Mouse (Mus musculus) CH12.LX (cell line): ENCODE measurements around the gene Abcb8. TPM values are rescaled to one million over a fixed set of nuclear protein-coding genes. Genes with fewer than 3 reads are reported as not detected.
"Not testable (repeated sequence)": the region's sequence is repeated elsewhere in the genome, so short reads cannot be mapped to it uniquely, and the experiment has no call there.

Experiments
- DNase-seq: peaks from one replicate; pipeline ENCODE4 v3.0.0-alpha.2; 2013; ENCODE audit errors: extremely low read depth
- H3K27ac ChIP-seq: 2 replicates; pipeline ENCODE4 v1.5.1; 2012; ENCODE audit warnings: low read depth, mild to moderate bottlenecking, control low read depth, moderate library complexity; ENCODE audit not compliant: insufficient read depth
- H3K27me3 ChIP-seq: replicated peaks from 2 replicates; pipeline ENCODE3; 2012; ENCODE audit warnings: inconsistent platforms
- H3K36me3 ChIP-seq, 2 experiments: replicated peaks in 1 of 2; 2 replicates each; pipeline versions ENCODE3 to v1.6.1; 2012; ENCODE audit warnings: inconsistent platforms in 1 of 2, low read length in 1 of 2, mild to moderate bottlenecking in 1 of 2, mixed read lengths in 1 of 2, moderate library complexity in 1 of 2; ENCODE audit not compliant: control insufficient read depth in 1 of 2, insufficient read depth in 1 of 2
- H3K4me1 ChIP-seq, 2 experiments: 2 replicates each; pipeline ENCODE4 v1.6.1; 2012; ENCODE audit warnings: inconsistent platforms in 1 of 2, moderate library complexity in 1 of 2; ENCODE audit not compliant: insufficient read depth in 2 of 2, control insufficient read depth in 1 of 2
- H3K4me2 ChIP-seq: 2 replicates; pipeline ENCODE4 v1.6.1; 2012; ENCODE audit warnings: low read depth, mild to moderate bottlenecking, control low read depth; ENCODE audit not compliant: poor library complexity, insufficient read depth, severe bottlenecking
- H3K4me3 ChIP-seq, 3 experiments: fragments of 150-350 bp in 1 of 3; sonication (generic) in 1 of 3; replicated peaks in 1 of 3; 2 replicates each; pipeline versions ENCODE3 to v1.5.1; 2011 to 2012; ENCODE audit warnings: low read depth in 2 of 3, low read length in 2 of 3, mild to moderate bottlenecking in 2 of 3, moderate library complexity in 2 of 3, control low read depth in 1 of 3, improper control_type of control experiment in 1 of 3, inconsistent platforms in 1 of 3, mixed read lengths in 1 of 3; ENCODE audit not compliant: poor library complexity in 1 of 3
- H3K79me2 ChIP-seq: replicated peaks from 2 replicates; pipeline ENCODE4 v1.6.1; 2012; ENCODE audit warnings: mild to moderate bottlenecking, moderate library complexity; ENCODE audit not compliant: control insufficient read depth, poor library complexity, insufficient read depth, severe bottlenecking; ENCODE audit errors: extremely low read depth
- H3K9ac ChIP-seq: 2 replicates; pipeline ENCODE4 v1.6.1; 2012; ENCODE audit warnings: low read depth, mild to moderate bottlenecking, control low read depth, moderate library complexity; ENCODE audit not compliant: insufficient read depth
- H3K9me3 ChIP-seq: replicated peaks from 2 replicates; pipeline ENCODE3; 2012; ENCODE audit warnings: low read length, inconsistent platforms, mixed read lengths
- CHD1 ChIP-seq: IDR thresholded peaks from 2 replicates; pipeline ENCODE4 v1.6.1; 2012; ENCODE audit warnings: low read depth, low read length, improper control_type of control experiment, inconsistent platforms
- CHD2 ChIP-seq: IDR thresholded peaks from 2 replicates; pipeline ENCODE4 v1.6.1; 2011; ENCODE audit warnings: low read length, improper control_type of control experiment
- CTCF ChIP-seq, 2 experiments: IDR thresholded peaks in 1 of 2; conservative IDR thresholded peaks in 1 of 2; 2 replicates each; pipeline ENCODE4 v1.5.1; 2011 to 2012; ENCODE audit warnings: low read depth in 2 of 2, low read length in 2 of 2, improper control_type of control experiment in 1 of 2, inconsistent platforms in 1 of 2, mild to moderate bottlenecking in 1 of 2, moderate library complexity in 1 of 2
- E2F4 ChIP-seq: IDR thresholded peaks from 2 replicates; pipeline ENCODE4 v1.6.1; 2011; ENCODE audit warnings: low read depth, low read length, improper control_type of control experiment; ENCODE audit not compliant: insufficient replicate concordance
- ELF1 ChIP-seq: IDR thresholded peaks from 2 replicates; pipeline ENCODE4 v1.6.1; 2014; ENCODE audit warnings: low read depth, mild to moderate bottlenecking, inconsistent platforms, low read length, improper control_type of control experiment
- ETS1 ChIP-seq: conservative IDR thresholded peaks from 2 replicates; pipeline ENCODE4 v1.6.1; 2012; ENCODE audit warnings: low read depth, mild to moderate bottlenecking, inconsistent platforms, low read length, improper control_type of control experiment, moderate library complexity
- GABPA ChIP-seq: IDR thresholded peaks from 2 replicates; pipeline ENCODE4 v1.6.1; 2012; ENCODE audit warnings: low read depth, low read length, improper control_type of control experiment, inconsistent platforms; ENCODE audit not compliant: insufficient replicate concordance
- JUN ChIP-seq: IDR thresholded peaks from 2 replicates; pipeline ENCODE4 v1.6.1; 2011; ENCODE audit warnings: low read depth, mild to moderate bottlenecking, low read length, improper control_type of control experiment, moderate library complexity; ENCODE audit not compliant: insufficient read depth
- JUND ChIP-seq: conservative IDR thresholded peaks from 2 replicates; pipeline ENCODE4 v1.6.1; 2011; ENCODE audit warnings: low read depth, low read length, improper control_type of control experiment
- MAFK ChIP-seq: IDR thresholded peaks from 2 replicates; pipeline ENCODE4 v1.6.1; 2011; ENCODE audit warnings: low read length, improper control_type of control experiment; ENCODE audit not compliant: insufficient replicate concordance
- MAX ChIP-seq: IDR thresholded peaks from 2 replicates; pipeline ENCODE4 v1.6.1; 2011; ENCODE audit warnings: low read length, improper control_type of control experiment
- MAZ ChIP-seq: IDR thresholded peaks from 2 replicates; pipeline ENCODE4 v1.6.1; 2012; ENCODE audit warnings: low read depth, mild to moderate bottlenecking, inconsistent platforms, low read length, improper control_type of control experiment, moderate library complexity
- MEF2A ChIP-seq: IDR thresholded peaks from 2 replicates; pipeline ENCODE4 v1.6.1; 2014; ENCODE audit warnings: low read depth, mild to moderate bottlenecking, inconsistent platforms, low read length, improper control_type of control experiment, borderline replicate concordance
- MXI1 ChIP-seq: IDR thresholded peaks from 2 replicates; pipeline ENCODE4 v1.6.1; 2011; ENCODE audit warnings: mild to moderate bottlenecking, low read depth, low read length, improper control_type of control experiment
- NELFE ChIP-seq: IDR thresholded peaks from 2 replicates; pipeline ENCODE4 v1.6.1; 2011; ENCODE audit warnings: low read depth, low read length, improper control_type of control experiment
- POLR2AphosphoS2 ChIP-seq: IDR thresholded peaks from 2 replicates; pipeline ENCODE4 v1.6.1; 2011; ENCODE audit warnings: low read depth, low read length, improper control_type of control experiment
- RAD21 ChIP-seq: IDR thresholded peaks from 2 replicates; pipeline ENCODE4 v1.6.1; 2011; ENCODE audit warnings: low read depth, mild to moderate bottlenecking, low read length, improper control_type of control experiment, moderate library complexity
- RCOR1 ChIP-seq: conservative IDR thresholded peaks from 2 replicates; pipeline ENCODE4 v1.6.1; 2012; ENCODE audit warnings: low read depth, mild to moderate bottlenecking, inconsistent platforms, low read length, improper control_type of control experiment
- SIN3A ChIP-seq: IDR thresholded peaks from 2 replicates; pipeline ENCODE4 v1.6.1; 2012; ENCODE audit warnings: low read length, improper control_type of control experiment, inconsistent platforms
- UBTF ChIP-seq: IDR thresholded peaks from 2 replicates; pipeline ENCODE4 v1.6.1; 2012; ENCODE audit warnings: low read depth, mild to moderate bottlenecking, inconsistent platforms, low read length, improper control_type of control experiment, moderate library complexity
- USF1 ChIP-seq: IDR thresholded peaks from 2 replicates; pipeline ENCODE4 v1.6.1; 2014; ENCODE audit warnings: low read depth, mild to moderate bottlenecking, inconsistent platforms, low read length, improper control_type of control experiment
- USF2 ChIP-seq: conservative IDR thresholded peaks from 2 replicates; pipeline ENCODE4 v1.6.1; 2011; ENCODE audit warnings: low read depth, low read length, improper control_type of control experiment
- ZKSCAN1 ChIP-seq: IDR thresholded peaks from 2 replicates; pipeline ENCODE4 v1.6.1; 2012; ENCODE audit warnings: low read depth, inconsistent platforms, low read length, improper control_type of control experiment, borderline replicate concordance
- dilution Hi-C: fragments of 300-500 bp; cut with MboI; formaldehyde crosslinking; loops from 2 replicates; pipeline ENCODE4 v1.14.3; 2020; ENCODE audit warnings: low sequenced_read_pairs; ENCODE audit not compliant: extremely low pct_unique_long_range_greater_than_20kb, extremely low pct_ligation_motif_present
- in situ Hi-C: fragments of 300-500 bp; cut with MboI; formaldehyde crosslinking; loops from 3 replicates; pipeline ENCODE4 v1.14.3; 2019; ENCODE audit warnings: low sequenced_read_pairs, low pct_ligation_motif_present, low pct_unique_long_range_greater_than_20kb, mixed read lengths
- polyA plus RNA-seq: library from polyadenylated mRNA; unstranded; fragments of >175 nt; gene quantifications from 2 replicates; pipeline ENCODE4 v1.2.1, GENCODE M21; 2012; ENCODE audit warnings: low read depth; ENCODE audit not compliant: insufficient read length
- total RNA-seq, 2 experiments: library from RNA; depleted of rRNA; stranded (reverse); fragments of 300-350 nt in 1 of 2; fragments of >200 nt in 1 of 2; gene quantifications; 2 replicates each; pipeline ENCODE4 v1.2.3; 2012 to 2014

The Abcb8 gene
- total and polyA plus RNA-seq, 3 experiments: 31.0 to 58.7 (median 45.4) TPM

- TF ChIP-seq ELF1 (peak; percentile 62; the same call in 1 of the 2 replicates), NELFE (peak; percentile 77), E2F4 (no peak), GABPA (peak; percentile 36; the same call in 1 of the 2 replicates), MAX (peak; percentile 67), CHD1 (no peak), MXI1 (peak; percentile 27), CHD2 (peak; percentile 95), ETS1 (no peak)
Observed at GRCm38 (mm10) chr5:24394165-24394894, 867 bp downstream of the Abcb8 start (continued).

GRCm38 (mm10) chr5:24396254-24396653 lies 2.8 kb downstream of the Abcb8 start:
- dilution Hi-C loops, H3K27ac ChIP-seq, H3K9me3 ChIP-seq, H3K27me3 ChIP-seq, H3K4me2 ChIP-seq, H3K79me2 ChIP-seq, DNase-seq, H3K4me3 ChIP-seq, in situ Hi-C loops, H3K9ac ChIP-seq: not testable (repeated sequence)
- Histone ChIP-seq H3K36me3 (peaks cover 9 to 32% of the 10 kb centered on the region in 2 experiments), H3K4me1 (peaks cover 10 to 39% of the 10 kb centered on the region in 2 experiments)
- 0 out of 4 replicates have a peak, but pooled peaks of 1 of the 2 experiments have one; percentile 13 for TF ChIP-seq CTCF (conservative IDR thresholded peaks at IDR 0.05 in 1 of 2, IDR thresholded peaks at IDR 0.05 in 1 of 2; ENCODE audit: low read depth in 2 of 2, low read length in 2 of 2)

- H3K4me3 ChIP-seq: no peak overlapping the region
- no peaks in the 10 kb centered on the region for H3K27me3 ChIP-seq
- in situ Hi-C loops: no loop called here
- TF ChIP-seq JUND (no peak), MAFK (no peak), USF1 (no peak), JUN (no peak), UBTF (no peak), MAZ (no peak), ZKSCAN1 (no peak), MEF2A (no peak), NELFE (no peak), USF2 (no peak), MAX (no peak), E2F4 (no peak), SIN3A (no peak), RCOR1 (no peak), CHD1 (no peak), POLR2AphosphoS2 (no peak), GABPA (no peak), RAD21 (no peak)
- H3K36me3 ChIP-seq: peaks cover 30 to 66% of the 10 kb centered on the region in 2 experiments
- H3K79me2 ChIP-seq: no peaks in the 10 kb centered on the region
- dilution Hi-C loops: no loop called here
- peaks cover 6 to 23% of the 10 kb centered on the region in 2 experiments for H3K4me1 ChIP-seq
- no peaks in the 10 kb centered on the region for H3K9me3 ChIP-seq
- no peak overlapping the region for H3K27ac ChIP-seq
- H3K9ac ChIP-seq: no peak overlapping the region
- DNase-seq: no peak
- H3K4me2 ChIP-seq: no peak overlapping the region
Observed at GRCm38 (mm10) chr5:24399686-24400085, 6.2 kb downstream of the Abcb8 start.
